Mouse (Mus musculus): ENCODE measurements around the gene Lmbr1. TPM values are rescaled to one million over a fixed set of nuclear protein-coding genes. Genes with fewer than 3 reads are reported as not detected.

The Lmbr1 gene
- polyA plus RNA-seq, 1 experiment from 2014 or later: 12.2 TPM

GRCm38 (mm10) chr5:29195570-29196263 is 182.5 kb downstream of the Lmbr1 start, which contains the start of gene Rnf32:
TSS of gene Rnf32 (plus strand) at chr5:29195992.
- Histone ChIP-seq H3K36me3 (ENCODE audit: control insufficient read depth, insufficient read depth, low read length) (no peaks in the 10 kb centered on the region), H3K4me3 (ENCODE audit: low read depth, low read length) (peak within 1 kb of the TSS; percentile 57), H3K27ac (replicated peaks) (peak within 1 kb of the TSS; percentile 71), H3K4me1 (replicated peaks; ENCODE audit: control insufficient read depth, insufficient read depth) (no peaks in the 10 kb centered on the region), H3K27me3 (ENCODE audit: control insufficient read depth, insufficient read depth, low read length) (no peaks in the 10 kb centered on the region), H3K9ac (ENCODE audit: low read length) (peak within 1 kb of the TSS; percentile 66), H3K9me3 (ENCODE audit: control insufficient read depth, low read length) (no peaks in the 10 kb centered on the region), H3K4me2 (replicated peaks; ENCODE audit: low read depth) (peak within 1 kb of the TSS; percentile 79)
- ATAC-seq (ENCODE audit: low FRiP score, low TSS enrichment) (peak; percentile 98), DNase-seq (ENCODE audit: low spot score) (peak; percentile 94)
- no peak for TF ChIP-seq EP300 (optimal IDR thresholded peaks at IDR 0.05)
- TF ChIP-seq CTCF (IDR thresholded peaks at IDR 0.05; ENCODE audit: low read depth): no peak
- under 1% methylated on average over 65 of the region's 70 CpGs for WGBS

- H3K36me3 ChIP-seq (ENCODE audit: control insufficient read depth, insufficient read depth, low read length): no peaks in the 10 kb centered on the region
- ATAC-seq (ENCODE audit: low FRiP score, low TSS enrichment) (no peak), DNase-seq (ENCODE audit: low spot score) (no peak)
Measured at GRCm38 (mm10) chr5:29195231-29195569, 183.0 kb downstream of the Lmbr1 start.

GRCm38 (mm10) chr5:29186798-29187197 is 191.4 kb downstream of the Lmbr1 start:
- H3K9ac ChIP-seq (ENCODE audit: low read length): no peak overlapping the region
- TF ChIP-seq CTCF (IDR thresholded peaks at IDR 0.05; ENCODE audit: low read depth) (no peak), EP300 (optimal IDR thresholded peaks at IDR 0.05) (no peak)
- ATAC-seq (ENCODE audit: low FRiP score, low TSS enrichment): peak; percentile 32; the same call in 1 of the 2 replicates
- H3K4me1 ChIP-seq (replicated peaks; ENCODE audit: control insufficient read depth, insufficient read depth): no peaks in the 10 kb centered on the region
- H3K27ac ChIP-seq (replicated peaks): no peak overlapping the region
- no peaks in the 10 kb centered on the region for H3K27me3 ChIP-seq (ENCODE audit: control insufficient read depth, insufficient read depth, low read length)
- DNase-seq (ENCODE audit: low spot score): no peak
- WGBS: 39% methylated on average over 5 of the region's 5 CpGs
- H3K4me2 ChIP-seq (replicated peaks; ENCODE audit: low read depth): no peak overlapping the region
- no peak overlapping the region for H3K4me3 ChIP-seq (ENCODE audit: low read depth, low read length)
- H3K9me3 ChIP-seq (ENCODE audit: control insufficient read depth, low read length): no peaks in the 10 kb centered on the region
- no peaks in the 10 kb centered on the region for H3K36me3 ChIP-seq (ENCODE audit: control insufficient read depth, insufficient read depth, low read length)

More at GRCm38 (mm10) chr5:29195231-29195569, 183.0 kb downstream of the Lmbr1 start:
- 5% methylated on average over 9 of the region's 9 CpGs for WGBS
- Histone ChIP-seq H3K9ac (ENCODE audit: low read length) (peak overlapping the region; percentile 66), H3K9me3 (ENCODE audit: control insufficient read depth, low read length) (no peaks in the 10 kb centered on the region), H3K4me3 (ENCODE audit: low read depth, low read length) (peak overlapping the region; percentile 57), H3K4me1 (replicated peaks; ENCODE audit: control insufficient read depth, insufficient read depth) (no peaks in the 10 kb centered on the region), H3K27me3 (ENCODE audit: control insufficient read depth, insufficient read depth, low read length) (no peaks in the 10 kb centered on the region), H3K4me2 (replicated peaks; ENCODE audit: low read depth) (peak overlapping the region; percentile 79), H3K27ac (replicated peaks) (peak overlapping the region; percentile 71)
- TF ChIP-seq CTCF (IDR thresholded peaks at IDR 0.05; ENCODE audit: low read depth) (no peak), EP300 (optimal IDR thresholded peaks at IDR 0.05) (no peak)

Small RNAs within 50 kb of the gene (microRNA-seq; reads per million reads assigned to microRNA genes)
- not detected for gene Gm23801

Other genes with a start within 250 kb of the Lmbr1 start
- gene Rnf32, start 182.4 kb downstream of the Lmbr1 start, polyA plus RNA-seq (2015; fragmentation: Nextera tagmentation; extraction: Ambion mirVana): 1.6 and 2.0 TPM in 2 replicates
- gene Nom1, start 56.3 kb upstream of the Lmbr1 start, polyA plus RNA-seq (2015; fragmentation: Nextera tagmentation; extraction: Ambion mirVana): 16.4 and 16.5 TPM in 2 replicates
- gene Mnx1, start 100.1 kb upstream of the Lmbr1 start, polyA plus RNA-seq (2015; fragmentation: Nextera tagmentation; extraction: Ambion mirVana): 0.64 and 0.67 TPM in 2 replicates
- gene Ube3c, start 190.9 kb upstream of the Lmbr1 start, polyA plus RNA-seq (2015; fragmentation: Nextera tagmentation; extraction: Ambion mirVana): 13.1 and 13.2 TPM in 2 replicates

All from stomach, postnatal 0 days (tissue).